Mouse (Mus musculus) MEL (cell line): Measurements from ENCODE around the gene Rbmxl1. TPM values are rescaled to one million over a fixed set of nuclear protein-coding genes. Genes with fewer than 3 reads are reported as not detected.
A peak's percentile ranks its signal among the peaks of the same experiment; 100 is the strongest.

Experiments
- DNase-seq: peaks from one replicate; pipeline ENCODE4 v3.0.0; 2011; ENCODE audit warnings: low read depth, low spot score
- H3K27ac ChIP-seq: 2 replicates; pipeline ENCODE4 v1.5.1; 2012; ENCODE audit warnings: low read depth, mild to moderate bottlenecking, control low read depth, low read length, moderate library complexity; ENCODE audit not compliant: control insufficient read depth
- H3K27me3 ChIP-seq, 2 experiments: fragments of 150-350 bp in 1 of 2; sonication (generic) in 1 of 2; 2 replicates each; pipeline ENCODE4 v1.6.1; 2012; ENCODE audit warnings: low read length in 2 of 2, mild to moderate bottlenecking in 2 of 2, improper control_type of control experiment in 1 of 2, moderate library complexity in 1 of 2; ENCODE audit not compliant: insufficient read depth in 2 of 2, control insufficient read depth in 1 of 2
- H3K36me3 ChIP-seq, 2 experiments: 2 replicates each; pipeline ENCODE4 v1.6.1; 2012 to 2014; ENCODE audit warnings: low read length in 2 of 2, improper control_type of control experiment in 1 of 2, inconsistent platforms in 1 of 2, mild to moderate bottlenecking in 1 of 2; ENCODE audit not compliant: insufficient read depth in 2 of 2, control insufficient read depth in 1 of 2
- H3K4me1 ChIP-seq, 2 experiments: fragments of 150-350 bp in 1 of 2; sonication (generic) in 1 of 2; 2 replicates each; pipeline ENCODE4 v1.6.1; 2012; ENCODE audit warnings: low read length in 2 of 2, improper control_type of control experiment in 1 of 2, mild to moderate bottlenecking in 1 of 2; ENCODE audit not compliant: insufficient read depth in 2 of 2, control insufficient read depth in 1 of 2
- H3K4me3 ChIP-seq, 2 experiments: fragments of 150-350 bp in 1 of 2; sonication (generic) in 1 of 2; 2 replicates each; pipeline ENCODE4 v1.5.1; 2012; ENCODE audit warnings: low read depth in 2 of 2, low read length in 2 of 2, mild to moderate bottlenecking in 2 of 2, moderate library complexity in 2 of 2, control low read depth in 1 of 2, improper control_type of control experiment in 1 of 2; ENCODE audit not compliant: control insufficient read depth in 1 of 2, insufficient read depth in 1 of 2
- H3K79me2 ChIP-seq: 2 replicates; pipeline ENCODE4 v1.6.1; 2012; ENCODE audit warnings: mild to moderate bottlenecking, low read length, moderate library complexity; ENCODE audit not compliant: control insufficient read depth, poor library complexity, insufficient read depth
- H3K9ac ChIP-seq: 2 replicates; pipeline ENCODE4 v1.6.1; 2012; ENCODE audit warnings: low read depth, mild to moderate bottlenecking, control low read depth, low read length, moderate library complexity; ENCODE audit not compliant: control insufficient read depth, poor library complexity, severe bottlenecking
- H3K9me3 ChIP-seq: fragments of 150-350 bp; sonication (generic); replicated peaks from 2 replicates; pipeline ENCODE4 v1.6.1; 2012; ENCODE audit warnings: mild to moderate bottlenecking, low read length, improper control_type of control experiment, moderate library complexity; ENCODE audit not compliant: insufficient read depth
- BHLHE40 ChIP-seq: IDR thresholded peaks from 2 replicates; pipeline ENCODE4 v1.6.1; 2012; ENCODE audit warnings: low read depth, mild to moderate bottlenecking, inconsistent platforms, low read length, improper control_type of control experiment, borderline replicate concordance
- ELF1 ChIP-seq: IDR thresholded peaks from 2 replicates; pipeline ENCODE4 v1.6.1; 2014; ENCODE audit warnings: low read depth, mild to moderate bottlenecking, inconsistent platforms, low read length, improper control_type of control experiment, moderate library complexity
- EP300 ChIP-seq, 2 experiments: IDR thresholded peaks; 2 replicates each; pipeline ENCODE4 v1.6.1; 2011; ENCODE audit warnings: improper control_type of control experiment in 2 of 2, low read length in 2 of 2, low read depth in 1 of 2, mild to moderate bottlenecking in 1 of 2
- ETS1 ChIP-seq: IDR thresholded peaks from 2 replicates; pipeline ENCODE4 v1.6.1; 2012; ENCODE audit warnings: low read depth, mild to moderate bottlenecking, inconsistent platforms, low read length, improper control_type of control experiment, moderate library complexity
- GABPA ChIP-seq: IDR thresholded peaks from 2 replicates; pipeline ENCODE4 v1.6.1; 2012; ENCODE audit warnings: low read depth, mild to moderate bottlenecking, inconsistent platforms, low read length, improper control_type of control experiment, moderate library complexity
- HCFC1 ChIP-seq: IDR thresholded peaks from 2 replicates; pipeline ENCODE4 v1.6.1; 2012; ENCODE audit warnings: low read depth, mild to moderate bottlenecking, inconsistent platforms, low read length, improper control_type of control experiment, moderate library complexity
- MXI1 ChIP-seq: IDR thresholded peaks from 2 replicates; pipeline ENCODE4 v1.6.1; 2011; ENCODE audit warnings: mild to moderate bottlenecking, low read depth, low read length, improper control_type of control experiment
- NELFE ChIP-seq: IDR thresholded peaks from 2 replicates; pipeline ENCODE4 v1.6.1; 2011; ENCODE audit warnings: low read depth, low read length, improper control_type of control experiment
- NRF1 ChIP-seq: IDR thresholded peaks from 2 replicates; pipeline ENCODE4 v1.6.1; 2014; ENCODE audit warnings: low read depth, mild to moderate bottlenecking, inconsistent platforms, low read length, improper control_type of control experiment, moderate library complexity; ENCODE audit not compliant: poor library complexity, insufficient read depth, severe bottlenecking
- POLR2A ChIP-seq, 2 experiments: IDR thresholded peaks; 2 replicates each; pipeline ENCODE4 v1.6.1; 2011 to 2012; ENCODE audit warnings: low read length in 2 of 2, mild to moderate bottlenecking in 2 of 2, control low read depth in 1 of 2, improper control_type of control experiment in 1 of 2, low read depth in 1 of 2, moderate library complexity in 1 of 2; ENCODE audit not compliant: control insufficient read depth in 1 of 2, insufficient read depth in 1 of 2, poor library complexity in 1 of 2
- SIN3A ChIP-seq: IDR thresholded peaks from 2 replicates; pipeline ENCODE4 v1.6.1; 2012; ENCODE audit warnings: low read length, improper control_type of control experiment, inconsistent platforms
- TBP ChIP-seq: IDR thresholded peaks from 2 replicates; pipeline ENCODE4 v1.8.0; 2011; ENCODE audit warnings: low read depth, low read length, improper control_type of control experiment
- TCF12 ChIP-seq: IDR thresholded peaks from 2 replicates; pipeline ENCODE4 v1.6.1; 2014; ENCODE audit warnings: low read depth, mild to moderate bottlenecking, inconsistent platforms, low read length, improper control_type of control experiment, moderate library complexity
- USF2 ChIP-seq, 2 experiments: IDR thresholded peaks; 2 replicates each; pipeline ENCODE4 v1.6.1; 2011 to 2012; ENCODE audit warnings: improper control_type of control experiment in 2 of 2, low read length in 2 of 2, borderline replicate concordance in 1 of 2, inconsistent platforms in 1 of 2, low read depth in 1 of 2, mild to moderate bottlenecking in 1 of 2; ENCODE audit not compliant: insufficient read depth in 1 of 2
- ZC3H11A ChIP-seq: IDR thresholded peaks from 2 replicates; pipeline ENCODE4 v1.6.1; 2012; ENCODE audit warnings: low read depth, mild to moderate bottlenecking, inconsistent platforms, low read length, improper control_type of control experiment
- ZKSCAN1 ChIP-seq: IDR thresholded peaks from 2 replicates; pipeline ENCODE4 v1.6.1; 2012; ENCODE audit warnings: low read depth, mild to moderate bottlenecking, inconsistent platforms, low read length, improper control_type of control experiment, moderate library complexity
- polyA plus RNA-seq, 2 experiments: library from polyadenylated mRNA; stranded (reverse) in 1 of 2; unstranded in 1 of 2; fragments of >175 nt in 1 of 2; fragments of >200 nt in 1 of 2; gene quantifications; 2 replicates each; pipeline versions ENCODE4 v1.2.1 to v1.2.4; 2012; ENCODE audit warnings: low replicate concordance in 2 of 2, low read depth in 1 of 2; ENCODE audit not compliant: insufficient read length in 2 of 2, insufficient read depth in 1 of 2, missing spikeins in 1 of 2
- total RNA-seq: library from RNA; depleted of rRNA; stranded (reverse); fragments of 300-350 nt; gene quantifications from 2 replicates; pipeline ENCODE4 v1.2.3, GENCODE M21; 2012; rRNA removed

Gene Rbmxl1
- total RNA-seq (129 and 137 TPM in 2 replicates), polyA plus RNA-seq (100 to 1,000 TPM in 1 of 2 experiments, not detected in 1; 194 TPM)

- no peaks in the 10 kb centered on the region for H3K27me3 ChIP-seq
- H3K27ac ChIP-seq: peak within 1 kb of the TSS; percentile 98
- TF ChIP-seq TCF12 (peak; percentile 54; the same call in 1 of the 2 replicates), ELF1 (no peak), USF2 (IDR thresholded peaks at IDR 0.05; ENCODE audit: borderline replicate concordance in 1 of 2, insufficient read depth in 1 of 2, low read depth in 1 of 2, low read length in 2 of 2) (no peak), SIN3A (peak; percentile 71), EP300 (IDR thresholded peaks at IDR 0.05; ENCODE audit: low read depth in 1 of 2, low read length in 2 of 2) (no peak), TBP (peak; percentile 58), MXI1 (peak; percentile 96), NRF1 (peak; percentile 47; the same call in 1 of the 2 replicates), GABPA (0 out of 2 replicates have a peak, but pooled peaks have one; percentile 3), POLR2A (IDR thresholded peaks at IDR 0.05; ENCODE audit: control insufficient read depth in 1 of 2, insufficient read depth in 1 of 2, low read depth in 1 of 2, low read length in 2 of 2, poor library complexity in 1 of 2) (peak in 1 of 2 experiments; percentile 64; a peak in 2 of 4 replicates), HCFC1 (peak; percentile 72), ETS1 (0 out of 2 replicates have a peak, but pooled peaks have one; percentile 5), ZKSCAN1 (no peak), NELFE (peak; percentile 70)
- peak; percentile 90 for DNase-seq
- H3K4me1 ChIP-seq: peaks cover 0 to 8% of the 10 kb centered on the region in 2 experiments; a peak in 2 of 4 replicates
- H3K4me3 ChIP-seq: peak within 1 kb of the TSS; percentile 90 to 100
- no peaks in the 10 kb centered on the region for H3K9me3 ChIP-seq
- peaks cover 0 to 14% of the 10 kb centered on the region in 2 experiments; a peak in 3 of 4 replicates for H3K36me3 ChIP-seq
- H3K9ac ChIP-seq: peak within 1 kb of the TSS; percentile 100
- H3K79me2 ChIP-seq: peaks cover 44% of the 10 kb centered on the region
These were observed at the start of gene Rbmxl1 for GRCm38 (mm10) chr8:78508719-78509272. Gene Rbmxl1, minus strand, starts transcription at chr8:78508898.

DNA sequence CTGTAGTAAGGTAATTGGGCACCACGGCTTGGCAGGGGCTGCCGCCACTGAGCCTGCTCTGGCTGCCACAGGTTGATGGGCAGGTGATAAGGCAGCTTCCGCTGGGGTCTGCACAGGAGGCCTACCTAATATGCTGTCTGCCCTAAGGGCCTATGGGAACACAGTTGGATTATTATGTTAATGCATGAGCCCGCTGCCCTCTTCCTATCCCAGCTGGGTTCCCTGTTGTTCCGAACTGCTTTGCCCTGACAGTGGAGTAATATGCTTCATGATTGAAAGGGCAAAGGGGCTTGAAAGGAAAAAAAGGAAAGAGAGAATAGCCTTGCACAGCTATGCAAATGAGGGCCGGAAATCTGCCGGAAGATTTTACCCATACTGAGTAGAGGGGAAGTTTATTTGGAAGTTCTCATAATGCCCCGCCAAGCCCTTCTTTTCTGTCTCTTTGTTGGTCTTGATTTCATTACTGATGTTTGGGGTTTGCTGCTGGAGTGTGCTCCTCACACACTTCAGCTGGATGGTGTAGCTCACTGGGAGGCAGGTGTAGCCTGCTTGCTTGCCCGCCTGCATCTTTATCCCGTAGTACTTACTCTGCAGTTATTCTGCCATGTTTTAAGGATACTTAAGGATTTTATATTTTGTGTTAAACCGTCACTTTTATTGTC is 48.2 kb upstream of the Rbmxl1 start:
- Histone ChIP-seq H3K79me2 (no peaks in the 10 kb centered on the region; the same call in 1 of the 2 replicates), H3K27me3 (no peaks in the 10 kb centered on the region), H3K27ac (no peak overlapping the region), H3K9me3 (no peaks in the 10 kb centered on the region), H3K9ac (no peak overlapping the region), H3K4me1 (no peaks in the 10 kb centered on the region), H3K4me3 (no peak overlapping the region), H3K36me3 (peaks cover 0 to 2% of the 10 kb centered on the region in 2 experiments; a peak in 2 of 4 replicates)
- TF ChIP-seq BHLHE40 (no peak), ZC3H11A (no peak)
- DNase-seq: no peak
